Mouse (Mus musculus) megakaryocyte, embryonic 14.5 days (primary cell): Measurements from ENCODE around the gene Sdhb.

Experiments
- FLI1 ChIP-seq: IDR thresholded peaks from 2 replicates; pipeline ENCODE4 v1.6.1; 2012; ENCODE audit warnings: low read length, inconsistent platforms, mixed read lengths
- GATA1 ChIP-seq: IDR thresholded peaks from 3 replicates; pipeline ENCODE4 v1.6.1; 2012; ENCODE audit warnings: mixed read lengths, low read length, inconsistent platforms, borderline replicate concordance

- no peak for TF ChIP-seq GATA1
- TF ChIP-seq FLI1, result no peak
Measured at GRCm38 (mm10) chr4:140975356-140975755, 14.4 kb downstream of the Sdhb start.
